In genomic region chr11:121348166-121348565, GRCm38 (mm10) we compare ENCODE assay signal across 32 mouse cellular contexts. TPM values are rescaled to one million over a fixed set of nuclear protein-coding genes. Genes with fewer than 3 reads are reported as not detected.
"Had no signal": no experiment of that assay in that cellular context is flagged by ENCODE, and none has a peak within 500 bp of the region (broad histone marks: within the 10 kb centered on the region; RNA-seq: fewer than 3 reads in every experiment).

No protein-coding gene starts in this region.

- H3K27ac ChIP-seq: left cerebral cortex, adult 2 months; limb, embryonic 10.5 days; limb, embryonic 12.5 days; limb, embryonic 13.5 days; limb, embryonic 15.5 days; liver, embryonic 12.5 days; liver, embryonic 13.5 days; liver, embryonic 14.5 days; liver, embryonic 15.5 days; lung, embryonic 15.5 days; macrophage; midbrain, embryonic 10.5 days; midbrain, embryonic 12.5 days; midbrain, embryonic 13.5 days; midbrain, embryonic 15.5 days; neural tube, embryonic 12.5 days had no signal

- H3K9me3 ChIP-seq: limb, embryonic 10.5 days; limb, embryonic 12.5 days; limb, embryonic 13.5 days; limb, embryonic 15.5 days; liver, embryonic 12.5 days; liver, embryonic 13.5 days; liver, embryonic 15.5 days; lung, embryonic 15.5 days; megakaryocyte, embryonic 14.5 days; midbrain, embryonic 10.5 days; midbrain, embryonic 12.5 days; midbrain, embryonic 13.5 days; midbrain, embryonic 15.5 days; neural tube, embryonic 12.5 days had no signal

- DNase-seq: left cerebral cortex, postnatal 4 days; liver; liver, embryonic 13.5 days; lung, adult 18-20 months; lung, adult 2 months; lung, embryonic 14.5 days; lung, postnatal 10 days; lung, postnatal 14 days; lung, postnatal 36 days; lung, postnatal 4 days had no signal

- H3K9ac ChIP-seq: limb, embryonic 12.5 days; limb, embryonic 13.5 days; limb, embryonic 15.5 days; liver, embryonic 12.5 days; liver, embryonic 13.5 days; liver, embryonic 14.5 days; liver, embryonic 15.5 days; lung, embryonic 14.5 days; lung, embryonic 15.5 days; midbrain, embryonic 12.5 days; midbrain, embryonic 13.5 days; midbrain, embryonic 15.5 days; neural tube, embryonic 12.5 days had no signal

- H3K27me3 ChIP-seq: limb, embryonic 12.5 days; limb, embryonic 13.5 days; limb, embryonic 15.5 days; liver, embryonic 12.5 days; liver, embryonic 13.5 days; liver, embryonic 15.5 days; lung, embryonic 15.5 days; megakaryocyte, embryonic 14.5 days; midbrain, embryonic 12.5 days; midbrain, embryonic 13.5 days; midbrain, embryonic 15.5 days; neural tube, embryonic 12.5 days had no signal

- H3K4me3 ChIP-seq: left cerebral cortex, adult 2 months; limb, embryonic 10.5 days; limb, embryonic 12.5 days; limb, embryonic 13.5 days; limb, embryonic 15.5 days; liver, embryonic 12.5 days; liver, embryonic 13.5 days; liver, embryonic 15.5 days; lung, embryonic 15.5 days; megakaryocyte, embryonic 14.5 days; midbrain, embryonic 10.5 days; midbrain, embryonic 12.5 days; midbrain, embryonic 13.5 days; midbrain, embryonic 15.5 days; myocyte; neural tube, embryonic 12.5 days had no signal

- H3K4me2 ChIP-seq: limb, embryonic 12.5 days; limb, embryonic 13.5 days; limb, embryonic 15.5 days; liver, embryonic 11.5 days; liver, embryonic 12.5 days; liver, embryonic 13.5 days; liver, embryonic 15.5 days; lung, embryonic 14.5 days; lung, embryonic 15.5 days; midbrain, embryonic 12.5 days; midbrain, embryonic 13.5 days; midbrain, embryonic 15.5 days; neural tube, embryonic 12.5 days had no signal

- ATAC-seq: liver, embryonic 12.5 days; lung, postnatal 0 days; midbrain, embryonic 13.5 days; midbrain, embryonic 15.5 days; midbrain, embryonic 16.5 days had no signal

RNA-seq across cellular contexts. Expression of gene Rab40b, which starts 39.9 kb away (rescaled TPM):
- total RNA-seq: megakaryocyte, adult 5-6 weeks; monocyte, adult 5-6 weeks had no signal
- polyA plus RNA-seq: macrophage had no signal
